Mouse (Mus musculus) limb, embryonic 14.5 days (tissue): Measurements from ENCODE around the gene Angptl1. TPM values are rescaled to one million over a fixed set of nuclear protein-coding genes. Genes with fewer than 3 reads are reported as not detected.

ENCODE experiments used
- ATAC-seq: fragments of 200-750 bp; cut with Nextera tagmentation; 2 replicates; pipeline ENCODE4 v1.8.0; 2017; ENCODE audit warnings: low read depth, moderate number of reproducible peaks, moderate TSS enrichment; ENCODE audit not compliant: low FRiP score
- DNase-seq: peaks from one replicate; pipeline ENCODE4 v3.0.0-alpha.2; 2015; ENCODE audit warnings: low spot score
- H3K27ac ChIP-seq: fragments of 300-500 bp; sonication (generic); replicated peaks from 2 replicates; pipeline ENCODE4 v1.5.1; 2014; ENCODE audit warnings: low read depth, mild to moderate bottlenecking, low read length, moderate library complexity, mixed read lengths
- H3K27me3 ChIP-seq: fragments of 300-500 bp; sonication (generic); 2 replicates; pipeline ENCODE4 v1.6.1; 2014; ENCODE audit warnings: low read length, mixed read lengths; ENCODE audit not compliant: control insufficient read depth, insufficient read depth
- H3K36me3 ChIP-seq: fragments of 300-500 bp; sonication (generic); 2 replicates; pipeline ENCODE4 v1.6.1; 2014; ENCODE audit warnings: mild to moderate bottlenecking, low read length, moderate library complexity, mixed read lengths; ENCODE audit not compliant: control insufficient read depth, insufficient read depth
- H3K4me1 ChIP-seq: fragments of 300-500 bp; sonication (generic); 2 replicates; pipeline ENCODE4 v1.6.1; 2014; ENCODE audit warnings: antibody characterized with exemption, low read length, mixed read lengths; ENCODE audit not compliant: control insufficient read depth, insufficient read depth
- H3K4me2 ChIP-seq: fragments of 300-500 bp; sonication (generic); replicated peaks from 2 replicates; pipeline ENCODE4 v1.6.1; 2014; ENCODE audit warnings: low read depth, mild to moderate bottlenecking, low read length, moderate library complexity; ENCODE audit not compliant: severe bottlenecking
- H3K4me3 ChIP-seq: fragments of 300-500 bp; sonication (generic); replicated peaks from 2 replicates; pipeline ENCODE4 v1.5.1; 2014; ENCODE audit warnings: low read length
- H3K9ac ChIP-seq: fragments of 300-500 bp; sonication (generic); 2 replicates; pipeline ENCODE4 v1.6.1; 2014; ENCODE audit warnings: mild to moderate bottlenecking, low read depth, low read length, moderate library complexity; ENCODE audit not compliant: severe bottlenecking
- H3K9me3 ChIP-seq: fragments of 300-500 bp; sonication (generic); 2 replicates; pipeline ENCODE4 v1.6.1; 2016; ENCODE audit warnings: low read length; ENCODE audit not compliant: control insufficient read depth
- POLR2A ChIP-seq: fragments of 200-500 bp; IDR thresholded peaks from 2 replicates; pipeline ENCODE4 v1.8.0; 2012; ENCODE audit warnings: inconsistent platforms, mild to moderate bottlenecking, moderate library complexity, borderline replicate concordance; ENCODE audit not compliant: insufficient read depth, insufficient read length; ENCODE audit errors: extremely low read depth
- WGBS: fragments of 180-500 bp; shearing (Covaris S2); extraction: QIAGEN DNeasy Blood & Tissue Kit; methylation state at CpG from one replicate; pipeline ENCODE4 v1.1.7; 2014; 5-methylcytosine and 5-hydroxymethylcytosine counted together
- polyA plus RNA-seq, 2 experiments: library from polyadenylated mRNA; depleted of rRNA in 1 of 2; stranded (reverse) in 1 of 2; unstranded in 1 of 2; fragments of >200 nt; fragmentation: Nextera tagmentation in 1 of 2; extraction: Ambion mirVana in 1 of 2; gene quantifications; 2 replicates each; pipeline versions ENCODE4 v1.2.1 to v1.2.3; 2012 to 2014

Gene Angptl1
- polyA plus RNA-seq, 2 experiments, result 92.4 to 117 TPM

- TF ChIP-seq POLR2A, result no peak
- Histone ChIP-seq H3K27me3 (no peaks in the 10 kb centered on the region), H3K4me3 (no peak overlapping the region), H3K27ac (no peak overlapping the region), H3K9me3 (no peaks in the 10 kb centered on the region), H3K36me3 (peaks cover 17% of the 10 kb centered on the region), H3K4me1 (no peaks in the 10 kb centered on the region), H3K4me2 (no peak overlapping the region), H3K9ac (no peak overlapping the region)
- ATAC-seq, result no peak
- no peak for DNase-seq
- WGBS, result 83% methylated on average over 4 of the region's 4 CpGs
Measured at GRCm38 (mm10) chr1:156888830-156889229, 50.5 kb downstream of the Angptl1 start.

- DNase-seq (no peak), ATAC-seq (no peak)
- no peaks in the 10 kb centered on the region for H3K9me3 ChIP-seq
- no peak overlapping the region for H3K4me2 ChIP-seq
- peaks cover 14% of the 10 kb centered on the region for H3K36me3 ChIP-seq
- H3K27me3 ChIP-seq, result no peaks in the 10 kb centered on the region
- no peak for TF ChIP-seq POLR2A
- H3K9ac ChIP-seq, result no peak overlapping the region
- WGBS, result 86% methylated on average over 4 of the region's 4 CpGs
- H3K4me3 ChIP-seq, result no peak overlapping the region
- no peaks in the 10 kb centered on the region for H3K4me1 ChIP-seq
- H3K27ac ChIP-seq, result no peak overlapping the region
Measured at GRCm38 (mm10) chr1:156891561-156891960, 53.2 kb downstream of the Angptl1 start.

GRCm38 (mm10) chr1:156901689-156902088, 63.3 kb downstream of the Angptl1 start:
- H3K27ac ChIP-seq, result no peak overlapping the region
- H3K4me1 ChIP-seq, result no peaks in the 10 kb centered on the region
- TF ChIP-seq POLR2A, result no peak
- 85% methylated on average over 6 of the region's 6 CpGs for WGBS
- no peaks in the 10 kb centered on the region for H3K9me3 ChIP-seq
- H3K4me2 ChIP-seq, result no peak overlapping the region
- ATAC-seq (no peak), DNase-seq (no peak)
- H3K27me3 ChIP-seq, result no peaks in the 10 kb centered on the region
- H3K36me3 ChIP-seq, result peaks cover 9% of the 10 kb centered on the region
- no peak overlapping the region for H3K4me3 ChIP-seq
- no peak overlapping the region for H3K9ac ChIP-seq

- no peak for DNase-seq
Measured at GRCm38 (mm10) chr1:156903899-156904298, 65.5 kb downstream of the Angptl1 start.

GRCm38 (mm10) chr1:156905660-156906059, 67.3 kb downstream of the Angptl1 start:
- no peak for TF ChIP-seq POLR2A
- ATAC-seq (no peak), DNase-seq (no peak)
- H3K9me3 ChIP-seq, result no peaks in the 10 kb centered on the region
- H3K4me3 ChIP-seq, result no peak overlapping the region
- no peak overlapping the region for H3K4me2 ChIP-seq
- no peaks in the 10 kb centered on the region for H3K27me3 ChIP-seq
- H3K4me1 ChIP-seq, result no peaks in the 10 kb centered on the region
- WGBS, result 80% methylated on average over 2 of the region's 2 CpGs
- H3K9ac ChIP-seq, result no peak overlapping the region
- H3K36me3 ChIP-seq, result peaks cover 5% of the 10 kb centered on the region; the same call in 1 of the 2 replicates
- no peak overlapping the region for H3K27ac ChIP-seq

More at GRCm38 (mm10) chr1:156903899-156904298, 65.5 kb downstream of the Angptl1 start:
- no peak overlapping the region for H3K27ac ChIP-seq
- no peaks in the 10 kb centered on the region for H3K27me3 ChIP-seq
- H3K4me3 ChIP-seq, result no peak overlapping the region
- WGBS, result 88% methylated on average over 3 of the region's 3 CpGs
- H3K36me3 ChIP-seq, result peaks cover 9% of the 10 kb centered on the region
- no peak for ATAC-seq
- no peaks in the 10 kb centered on the region for H3K4me1 ChIP-seq
- H3K9me3 ChIP-seq, result no peaks in the 10 kb centered on the region
- no peak overlapping the region for H3K9ac ChIP-seq
- H3K4me2 ChIP-seq, result no peak overlapping the region
- TF ChIP-seq POLR2A, result no peak

- Histone ChIP-seq H3K9ac (no peak overlapping the region), H3K27ac (no peak overlapping the region), H3K9me3 (no peaks in the 10 kb centered on the region), H3K4me2 (no peak overlapping the region), H3K4me3 (no peak overlapping the region), H3K4me1 (0 out of 2 replicates have a peak, but pooled peaks cover 3% of the 10 kb centered on the region), H3K36me3 (peaks cover 5% of the 10 kb centered on the region; the same call in 1 of the 2 replicates), H3K27me3 (no peaks in the 10 kb centered on the region)
- TF ChIP-seq POLR2A, result no peak
- ATAC-seq, result no peak
- no peak for DNase-seq
- WGBS, result 95% methylated on average over 4 of the region's 4 CpGs
Measured at GRCm38 (mm10) chr1:156909265-156909664, 70.9 kb downstream of the Angptl1 start.
